Mouse (Mus musculus) A20 (cell line): Measurements from ENCODE around the gene Nrip2.

Source experiments
- DNase-seq: peaks from one replicate; pipeline ENCODE4 v3.0.0-alpha.2; 2011; ENCODE audit warnings: low read depth, low spot score

Nrip2 gene

DNA sequence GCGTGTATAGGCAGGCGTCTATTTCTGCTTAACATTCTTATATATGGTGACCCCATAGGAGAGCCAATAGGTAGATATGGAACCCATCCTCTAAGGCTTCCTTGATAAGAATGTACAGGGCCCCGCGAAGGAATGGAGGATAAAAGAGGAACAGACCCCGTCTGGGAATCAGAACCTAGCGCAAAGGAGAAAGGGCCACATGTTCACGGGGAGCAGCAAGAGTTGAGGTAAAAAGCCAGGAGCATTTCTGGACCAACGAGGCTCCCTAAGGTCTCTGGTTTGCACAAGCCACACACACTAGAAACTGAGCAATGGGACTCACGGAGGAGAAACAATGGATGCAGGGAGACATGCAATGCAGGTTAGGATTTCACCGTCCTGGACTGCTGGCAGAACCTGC, 38.2 kb downstream of the Nrip2 start:
- no peak for DNase-seq

DNA sequence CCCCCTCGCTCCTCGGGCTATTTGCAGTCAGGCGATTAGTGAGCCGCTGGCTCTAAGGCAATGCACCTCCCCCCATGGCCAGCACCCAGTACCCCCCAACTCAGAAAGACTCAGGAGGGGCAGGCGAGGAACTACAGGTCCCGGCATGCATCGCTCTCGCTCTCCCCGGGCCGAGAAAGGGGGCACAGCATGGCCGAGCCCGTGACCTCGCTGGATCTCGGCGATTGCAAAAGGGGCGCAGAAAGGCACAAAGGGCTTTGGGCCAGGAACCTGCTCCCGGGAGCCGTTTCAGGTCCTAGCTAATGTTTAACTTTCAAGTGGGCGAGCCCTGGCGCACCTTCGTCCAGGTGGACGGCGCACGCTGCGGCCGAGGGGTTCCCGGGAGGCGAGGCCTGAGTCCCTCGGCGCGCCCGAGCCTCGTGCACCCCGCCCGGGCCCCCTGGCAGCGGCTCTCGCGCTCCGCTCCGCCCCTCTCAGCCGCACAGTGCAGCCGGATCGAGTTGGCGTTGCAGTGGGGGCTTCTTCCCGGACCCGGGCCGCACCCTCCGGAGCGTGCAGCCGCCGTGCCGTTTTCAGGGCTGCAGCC, 38.7 kb downstream of the Nrip2 start:
- DNase-seq: peak; percentile 82

DNA sequence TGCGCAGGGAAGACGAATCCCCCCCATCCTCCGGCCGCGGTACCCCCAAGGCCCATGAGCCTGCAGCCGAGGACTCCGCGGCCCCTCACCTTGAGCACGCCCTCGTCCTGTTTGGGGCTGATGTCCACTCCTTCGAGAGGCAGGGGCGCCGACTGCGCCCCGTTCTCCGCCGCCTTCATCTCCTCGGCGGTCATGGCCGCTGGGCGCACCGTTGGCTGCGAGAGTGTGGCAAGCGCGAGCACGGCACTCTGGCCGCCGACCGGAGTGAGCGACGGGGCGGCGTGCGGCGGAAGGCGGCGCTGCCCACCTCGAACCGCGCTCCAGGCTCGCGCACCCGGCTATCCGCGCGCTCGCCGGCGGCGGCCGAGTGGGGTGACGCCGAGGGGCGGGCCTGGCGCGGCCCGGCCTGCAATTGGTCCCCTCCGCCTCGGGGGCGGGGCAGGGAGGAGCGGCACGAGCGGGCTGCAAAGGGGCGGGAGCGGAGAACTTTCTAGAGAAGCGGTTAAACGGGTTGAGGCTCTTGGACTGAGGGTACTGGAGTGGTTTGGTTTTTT, 39.3 kb downstream of the Nrip2 start, which contains the start of gene Fkbp4:
Gene Fkbp4 (minus strand): TSS at position 361 of the 554 bp plus-strand sequence.
- peak; percentile 93 for DNase-seq

DNA sequence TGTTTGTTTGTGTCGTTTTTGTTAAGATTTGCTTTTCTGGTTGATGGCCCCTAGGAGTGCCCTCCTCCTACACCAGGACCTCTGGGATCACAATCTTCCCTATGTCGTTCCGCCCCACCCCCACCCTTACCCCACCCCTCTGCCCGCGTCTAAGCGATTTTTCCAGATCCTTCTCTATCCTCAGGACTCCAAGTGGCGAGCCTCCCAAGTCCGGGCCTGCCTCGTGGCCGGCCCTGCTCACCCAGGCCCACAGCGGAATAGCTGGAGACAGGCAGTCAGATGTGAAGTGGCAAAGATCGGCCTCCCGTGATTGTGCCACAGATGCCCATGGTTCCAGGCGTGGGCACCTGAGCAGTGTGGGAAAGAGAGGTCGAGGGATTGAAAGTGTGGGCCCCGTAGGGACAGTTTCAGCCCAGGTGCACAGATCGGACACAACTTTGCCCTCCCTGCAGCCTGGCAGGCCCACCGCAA, 39.8 kb downstream of the Nrip2 start:
- no peak for DNase-seq

DNA sequence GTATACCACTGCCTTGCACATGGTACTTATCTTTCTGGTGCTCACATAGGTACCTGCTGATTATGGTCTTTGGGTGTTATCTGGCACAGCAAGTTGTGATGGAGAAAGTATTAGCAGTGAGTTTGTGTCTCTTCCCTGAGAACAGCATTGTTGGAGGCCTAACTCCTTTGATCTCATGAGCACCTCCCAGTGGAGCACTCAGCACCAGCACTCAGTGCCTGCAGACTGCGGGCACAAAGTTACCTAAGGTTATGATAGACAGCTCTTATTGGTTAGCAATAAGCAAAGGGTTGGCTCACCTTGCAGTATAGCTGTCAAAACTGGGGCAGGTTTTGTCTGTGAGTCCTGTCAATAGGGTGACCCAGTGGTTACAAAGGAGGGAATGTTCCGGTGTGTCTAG, 41.1 kb downstream of the Nrip2 start:
- DNase-seq: peak; percentile 49

DNA sequence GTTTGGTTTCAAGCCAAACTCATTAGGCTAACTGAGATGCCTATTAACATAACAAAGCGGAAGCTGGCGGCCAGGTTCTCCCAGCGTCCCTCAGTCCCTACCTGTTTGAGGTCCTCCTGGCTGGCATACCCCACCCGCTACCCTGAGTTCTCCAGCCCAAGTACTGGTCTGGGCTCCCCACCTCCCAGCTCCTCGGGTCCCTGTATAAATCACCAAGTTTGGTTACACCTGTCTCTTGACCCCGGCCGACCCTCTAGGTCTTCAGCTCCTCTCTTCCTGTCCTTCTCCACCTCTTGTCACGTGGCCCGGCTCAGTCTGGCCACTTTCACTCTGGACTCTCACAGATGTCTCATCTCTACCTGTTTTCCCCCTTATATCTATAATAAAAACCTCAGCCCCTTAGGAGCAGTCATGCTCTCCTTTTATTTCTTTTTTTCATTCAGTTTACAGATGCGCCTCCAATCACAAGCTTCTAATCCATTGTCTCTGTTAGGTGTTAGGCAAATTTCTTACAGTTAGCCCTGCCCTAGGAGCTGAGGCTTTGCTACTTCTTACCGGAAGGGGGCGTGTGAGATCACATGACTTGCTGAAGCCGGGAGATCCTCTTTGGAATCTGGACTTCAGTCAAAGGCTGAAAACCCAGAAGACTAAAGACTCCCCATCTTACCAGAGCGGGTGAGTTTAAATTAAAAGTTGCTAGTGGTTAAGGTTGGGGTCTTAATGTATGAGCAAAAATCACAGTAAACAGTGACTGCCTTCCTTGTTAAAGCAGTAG, 46.9 kb downstream of the Nrip2 start:
- peak; percentile 69 for DNase-seq

DNA sequence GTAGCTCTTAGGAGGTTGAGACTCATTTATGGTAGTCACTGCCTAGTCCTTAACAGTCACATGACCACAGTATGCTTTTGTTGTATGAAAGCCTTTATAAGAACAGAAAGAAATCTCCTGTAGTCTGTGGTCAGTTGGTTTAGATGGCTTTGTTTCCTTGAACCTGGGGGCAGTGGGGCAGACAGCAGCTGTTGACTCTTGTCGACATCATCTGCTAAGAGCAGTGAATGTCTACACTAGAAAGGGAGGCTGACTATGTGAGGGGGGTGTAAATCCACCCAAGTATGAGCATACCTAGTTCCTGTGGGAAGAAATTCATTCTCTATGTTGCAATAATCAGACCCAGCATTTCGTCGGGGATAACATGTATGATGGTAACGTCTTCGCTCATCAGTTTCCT, 48.0 kb downstream of the Nrip2 start:
- DNase-seq: no peak

DNA sequence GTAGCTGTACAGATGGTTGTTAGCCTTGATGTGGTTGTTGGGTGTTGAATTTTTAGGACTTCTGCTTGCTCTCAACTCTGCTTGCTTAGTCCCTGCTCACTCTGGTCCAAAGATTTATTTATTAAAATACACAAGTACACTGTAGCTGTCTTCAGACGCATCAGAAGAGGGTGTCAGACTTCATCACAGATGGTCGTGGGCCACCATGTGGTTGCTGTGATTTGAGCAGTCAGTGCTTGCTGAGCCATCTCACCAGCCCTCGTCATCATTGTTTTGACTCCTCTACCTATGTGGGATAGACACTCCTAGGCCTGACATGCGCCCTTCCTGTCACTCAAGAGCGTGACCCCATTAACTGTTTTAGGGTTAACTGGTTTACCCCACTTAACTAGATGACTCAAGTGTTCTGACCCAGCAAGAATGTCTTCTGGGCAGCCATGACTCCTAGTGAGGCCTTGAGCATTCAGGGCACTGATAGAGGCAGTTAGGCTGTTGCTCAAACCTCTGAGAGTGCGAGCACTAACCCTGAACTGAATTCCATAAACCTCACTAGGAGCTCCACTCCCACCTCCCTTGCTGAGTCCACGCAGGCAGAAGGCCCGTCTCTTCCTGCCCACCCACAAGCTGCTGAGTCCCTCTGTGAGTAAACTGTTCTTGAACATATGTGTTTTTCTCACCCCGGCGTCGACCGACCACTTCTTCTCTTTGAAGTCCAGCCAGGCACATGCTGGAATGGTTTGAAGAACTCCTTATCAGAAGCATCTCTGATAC, 56.9 kb downstream of the Nrip2 start:
- no peak for DNase-seq

DNA sequence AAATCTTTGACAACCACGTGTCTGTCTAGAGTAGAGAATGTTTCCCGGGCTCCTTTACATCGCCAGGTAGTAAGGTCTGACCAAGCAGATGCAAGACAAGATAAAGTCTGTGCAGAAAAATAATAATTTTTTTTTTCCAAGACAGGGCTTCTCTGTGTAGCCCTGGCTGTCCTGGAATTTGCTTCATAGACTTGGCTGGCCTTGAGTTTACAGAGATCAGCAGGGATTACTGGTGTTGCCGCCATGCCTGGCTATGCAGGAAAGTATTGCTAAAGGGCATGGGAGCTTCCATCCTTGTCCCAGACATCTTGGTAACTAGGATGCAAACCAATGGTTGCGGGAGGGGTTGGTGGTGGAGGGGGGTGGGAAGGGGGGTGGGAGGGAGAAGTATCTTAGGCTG, 58.1 kb downstream of the Nrip2 start:
- DNase-seq: no peak

DNA sequence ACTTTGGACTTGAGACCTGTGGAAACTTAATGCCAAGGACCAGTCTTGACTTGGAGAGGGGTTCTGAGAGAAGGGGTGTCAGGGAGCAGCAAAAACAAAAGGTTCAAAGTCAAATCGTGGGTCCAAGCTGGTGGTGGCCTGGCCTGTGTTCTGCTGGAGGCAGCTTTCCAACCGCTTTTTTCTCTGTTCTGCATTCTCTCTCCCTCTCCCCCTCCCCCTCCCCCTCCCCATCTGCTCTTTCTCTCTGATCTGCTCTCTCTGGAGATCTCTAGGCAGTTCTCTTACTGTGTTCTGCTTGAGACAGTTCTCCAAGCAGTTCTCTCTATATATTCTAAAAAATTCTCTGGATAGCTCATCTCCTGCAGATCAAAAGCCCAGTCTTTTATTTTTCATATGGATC, 61.2 kb downstream of the Nrip2 start:
- no peak for DNase-seq

DNA sequence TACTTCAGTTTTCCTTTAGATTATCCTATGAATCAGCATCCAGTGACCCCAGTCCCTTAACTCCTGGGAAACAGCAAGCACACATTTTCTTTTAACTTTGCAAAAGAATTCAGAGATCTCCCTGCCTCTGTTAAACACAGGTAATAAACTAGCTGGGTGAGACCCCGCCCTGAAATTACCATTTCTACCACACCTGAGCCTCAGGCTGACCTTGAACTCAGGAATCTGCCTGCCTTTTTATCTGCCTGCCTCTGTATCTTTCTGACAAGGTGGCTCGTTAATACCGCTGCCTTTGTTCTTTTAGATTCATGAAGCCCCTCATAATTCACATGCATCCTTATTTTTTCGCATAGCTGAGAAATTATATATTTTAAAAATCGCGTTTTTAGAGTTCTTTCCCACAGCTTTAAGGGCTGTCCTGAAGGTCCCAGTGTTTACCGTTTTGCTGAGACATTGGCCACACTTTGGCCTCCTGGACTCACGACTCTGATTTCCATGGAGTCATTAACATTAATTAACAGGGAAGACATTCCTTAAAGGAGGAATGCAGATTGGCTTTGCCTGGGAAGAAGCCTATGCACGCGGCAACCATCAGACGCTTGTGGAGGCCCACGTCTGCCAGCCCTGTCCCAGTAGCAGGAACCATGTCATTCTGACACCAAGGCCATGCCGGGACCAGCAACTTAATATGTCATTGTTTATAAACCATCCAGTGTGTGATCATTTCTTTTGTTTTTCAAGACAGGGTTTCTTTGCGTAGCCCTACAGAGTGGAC, 61.8 kb downstream of the Nrip2 start:
- DNase-seq: no peak

DNA sequence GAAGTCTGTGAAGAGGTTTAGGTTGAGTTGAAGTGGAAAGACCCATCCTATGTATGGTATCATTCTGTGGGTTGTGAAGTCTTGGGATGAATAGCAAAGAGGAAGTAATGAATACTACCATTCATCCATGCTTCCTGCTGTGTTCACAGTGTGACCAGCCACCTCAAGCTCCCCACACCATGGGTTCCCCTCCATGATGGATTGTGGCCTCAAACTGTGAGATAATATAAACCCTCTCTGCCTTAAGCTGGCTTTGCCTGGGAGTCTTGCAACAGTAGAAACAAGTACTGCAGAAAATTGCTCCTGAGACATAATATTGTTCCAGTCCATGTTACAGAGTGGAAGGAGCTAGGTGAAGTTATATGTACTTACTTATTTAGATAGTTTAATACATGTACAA, 62.5 kb downstream of the Nrip2 start:
- peak; percentile 26 for DNase-seq

DNA sequence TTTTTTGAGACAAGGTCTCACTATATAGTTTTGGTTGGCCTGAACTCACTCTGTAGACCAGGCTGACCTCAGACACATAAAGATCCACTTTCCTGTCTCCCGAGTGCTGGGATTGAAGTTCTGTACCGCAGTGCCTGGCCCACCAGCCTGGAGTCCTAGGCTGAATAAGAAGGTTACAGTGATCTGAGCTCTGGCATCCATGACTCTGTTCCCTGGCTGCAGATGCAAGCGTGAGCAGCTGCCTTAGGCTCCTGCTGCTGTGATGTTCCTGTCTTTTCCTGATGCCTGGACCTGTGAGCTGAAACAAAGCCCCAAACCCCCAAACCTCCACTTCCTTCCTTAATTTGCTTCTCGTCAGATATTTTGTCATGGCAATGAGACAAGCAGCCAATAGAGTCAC, 65.9 kb downstream of the Nrip2 start:
- no peak for DNase-seq
